Mouse (Mus musculus): Measurements from ENCODE around the gene Adra1d.

Gene Adra1d

DNA sequence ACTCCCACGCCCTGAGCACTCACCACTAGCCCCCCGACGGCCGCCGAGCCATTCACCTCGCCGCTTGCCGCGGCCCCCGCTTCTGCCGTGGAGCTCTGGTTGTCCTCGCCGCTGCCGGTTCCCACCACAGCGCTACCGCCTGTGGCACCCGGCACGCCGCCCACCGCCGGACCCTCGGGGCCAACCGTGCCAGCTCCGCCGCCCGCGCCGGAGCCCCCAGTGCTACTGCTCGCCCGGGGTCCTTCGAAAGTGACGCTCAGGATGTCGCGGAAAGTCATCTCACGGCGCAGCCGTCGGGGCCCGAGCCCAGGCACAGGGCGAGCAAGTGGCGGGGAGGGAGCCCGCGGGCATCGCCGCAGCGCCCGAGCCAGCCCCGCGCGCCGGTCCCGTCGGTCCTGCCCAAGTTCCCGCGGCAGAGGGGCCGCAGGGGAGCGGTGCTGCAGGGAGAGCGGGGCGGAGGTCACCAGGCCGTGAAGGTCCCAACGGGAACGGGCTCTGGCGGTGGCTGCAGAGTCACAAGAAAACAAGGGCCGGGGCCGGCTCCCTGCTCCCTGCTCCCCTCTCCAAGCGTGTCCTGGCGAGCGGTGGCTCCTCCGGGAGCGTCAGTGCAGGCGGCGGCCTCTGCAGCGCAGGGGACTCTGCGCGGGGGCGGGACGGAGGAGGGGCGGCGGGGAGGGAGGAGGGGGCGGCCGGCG is at the start of gene Adra1d:
TSS of gene Adra1d (minus strand) at position 393 of the 695 bp plus-strand sequence.
- no peak for DNase-seq (ENCODE audit: low spot score)

DNA sequence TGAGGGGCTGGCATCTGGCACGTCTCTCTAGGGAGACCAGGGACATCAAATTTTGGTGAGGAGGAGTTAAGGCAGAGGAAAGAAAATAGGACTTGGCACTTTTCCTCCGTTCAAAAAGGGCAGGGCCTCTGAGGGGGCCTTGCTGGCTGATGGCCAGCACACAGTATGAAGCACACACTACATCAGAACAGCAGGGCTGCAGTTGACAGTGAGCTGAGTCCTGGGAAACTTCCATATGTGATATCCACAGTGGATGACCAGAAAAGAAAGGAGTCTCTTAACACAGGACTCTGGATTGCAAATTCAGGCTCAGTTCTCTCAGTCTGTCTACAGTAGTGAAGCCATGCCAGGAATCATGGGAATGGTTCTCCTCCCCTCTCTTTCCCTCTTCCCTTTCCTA is 39.8 kb upstream of the Adra1d start:
- DNase-seq (ENCODE audit: low spot score): no peak

DNA sequence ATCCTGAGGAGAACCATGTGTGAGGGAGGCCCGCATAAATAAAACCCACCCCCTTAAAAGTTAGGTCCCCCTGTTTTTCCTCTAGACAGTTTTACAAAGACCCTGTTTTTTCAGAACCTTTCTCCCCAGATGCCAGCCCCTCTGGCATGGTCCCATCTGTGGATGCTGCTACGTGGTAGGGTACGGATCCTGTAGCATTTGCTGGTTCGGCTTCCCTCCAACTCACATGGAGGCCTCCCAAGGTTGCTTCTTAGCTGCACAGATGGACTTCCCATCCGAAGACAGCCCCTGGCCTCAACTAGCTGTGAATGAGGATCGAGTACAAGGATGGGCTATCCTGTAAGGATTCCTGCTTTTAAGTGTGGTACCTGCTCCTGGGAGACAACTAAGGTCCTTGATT is 32.8 kb upstream of the Adra1d start:
- no peak for DNase-seq (ENCODE audit: low spot score)

DNA sequence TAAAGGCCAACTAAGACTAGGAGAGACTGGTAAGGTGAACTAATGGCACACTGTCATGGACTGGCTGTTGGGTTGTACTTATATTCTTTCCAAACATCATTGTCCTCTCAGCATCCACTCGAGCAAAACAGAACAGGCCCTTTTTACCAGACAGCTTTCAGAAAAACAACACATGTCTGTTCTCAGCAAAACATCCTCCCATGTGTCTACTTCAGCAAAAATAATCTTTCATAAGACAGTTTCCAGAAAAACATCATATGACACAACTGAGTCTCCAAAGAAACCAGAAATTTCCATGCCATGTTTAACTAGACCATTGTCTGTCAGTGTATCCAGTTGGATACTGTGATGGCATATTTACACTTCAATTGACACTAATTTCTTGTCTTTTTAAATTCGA is 25.4 kb upstream of the Adra1d start:
- no peak for DNase-seq (ENCODE audit: low spot score)

DNA sequence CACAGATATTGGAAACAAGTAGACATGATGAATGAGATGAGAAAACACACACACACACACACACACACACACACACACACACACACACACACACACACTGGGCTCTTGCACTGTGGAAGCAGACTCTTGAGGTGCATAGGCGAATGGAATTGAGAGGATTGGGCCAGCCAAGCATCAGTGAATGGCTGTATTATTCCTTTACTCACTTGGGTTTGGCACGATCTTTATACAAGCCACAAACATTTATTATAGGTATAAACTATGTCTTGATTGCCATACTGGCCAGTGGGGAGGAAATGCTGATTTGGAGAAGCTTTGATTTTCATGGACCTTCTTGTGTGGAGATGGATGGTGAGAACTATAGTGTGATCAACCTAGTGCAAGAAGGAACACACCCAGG is 19.4 kb upstream of the Adra1d start:
- no peak for DNase-seq (ENCODE audit: low spot score)

- peak; percentile 82 for DNase-seq (ENCODE audit: low spot score)
Measured at GRCm38 (mm10) chr2:131562586-131563122, 571 bp upstream of the Adra1d start.

GRCm38 (mm10) chr2:131561344-131561870 is 676 bp downstream of the Adra1d start:
- DNase-seq (ENCODE audit: low spot score): no peak

DNA sequence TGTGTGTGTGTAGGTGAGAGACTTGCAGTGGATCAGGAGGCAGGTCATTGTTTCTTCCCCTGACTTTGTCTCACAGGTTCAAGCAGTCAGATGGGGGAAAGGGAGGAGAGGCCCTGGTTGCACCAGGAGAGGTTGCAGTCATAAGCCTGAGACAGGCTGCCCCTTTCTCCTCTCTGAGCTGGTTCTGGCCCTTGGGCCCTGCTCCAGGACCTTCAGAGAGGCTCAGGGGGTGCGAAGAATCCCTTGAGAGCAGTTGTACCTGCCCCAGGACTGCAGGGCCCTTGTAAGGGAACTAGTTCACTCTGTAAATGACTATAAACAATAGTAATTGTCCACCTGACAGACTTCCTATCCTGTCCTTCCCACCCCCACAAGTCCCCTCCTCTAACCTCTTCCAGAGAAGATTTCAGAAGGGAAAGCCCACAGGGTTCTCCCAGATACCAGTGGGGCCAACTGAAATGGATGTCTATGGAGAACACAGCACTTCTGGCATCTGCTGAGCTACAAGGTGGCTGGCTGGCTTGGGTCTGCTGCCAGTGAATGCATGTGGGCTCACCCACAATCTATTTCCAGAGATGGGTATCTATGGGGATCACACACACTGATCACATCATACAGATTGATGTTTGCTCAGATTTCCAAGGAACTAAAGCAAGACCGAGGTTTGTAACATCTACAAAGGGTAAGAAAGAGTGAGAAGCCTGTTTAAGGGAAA is 1.7 kb downstream of the Adra1d start:
- DNase-seq (ENCODE audit: low spot score): no peak

DNA sequence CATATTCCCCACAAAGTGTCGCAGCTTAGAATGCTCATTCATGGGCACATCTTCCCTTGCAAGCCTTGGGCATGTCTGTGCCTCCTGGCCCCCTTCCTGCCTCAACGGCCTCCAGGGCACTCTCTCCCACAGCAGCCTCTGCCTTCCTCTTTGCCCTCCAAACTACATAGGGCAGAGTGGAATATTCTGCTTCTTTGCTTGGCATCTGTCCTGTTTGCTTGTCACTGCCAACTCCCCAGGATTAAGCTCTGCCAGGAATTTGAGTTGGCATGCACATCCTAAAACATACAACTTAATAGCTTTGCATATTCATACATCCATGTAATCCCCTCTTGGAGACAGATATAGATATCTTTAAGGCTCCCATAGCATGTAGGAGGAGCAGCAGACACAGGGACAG is 4.2 kb downstream of the Adra1d start:
- DNase-seq (ENCODE audit: low spot score): peak; percentile 89

- peak; percentile 49 for DNase-seq (ENCODE audit: low spot score)
Measured at GRCm38 (mm10) chr2:131552736-131553400, 9.2 kb downstream of the Adra1d start.

- DNase-seq (ENCODE audit: low spot score): peak; percentile 82
Measured at GRCm38 (mm10) chr2:131551701-131552620, 10.1 kb downstream of the Adra1d start.

DNA sequence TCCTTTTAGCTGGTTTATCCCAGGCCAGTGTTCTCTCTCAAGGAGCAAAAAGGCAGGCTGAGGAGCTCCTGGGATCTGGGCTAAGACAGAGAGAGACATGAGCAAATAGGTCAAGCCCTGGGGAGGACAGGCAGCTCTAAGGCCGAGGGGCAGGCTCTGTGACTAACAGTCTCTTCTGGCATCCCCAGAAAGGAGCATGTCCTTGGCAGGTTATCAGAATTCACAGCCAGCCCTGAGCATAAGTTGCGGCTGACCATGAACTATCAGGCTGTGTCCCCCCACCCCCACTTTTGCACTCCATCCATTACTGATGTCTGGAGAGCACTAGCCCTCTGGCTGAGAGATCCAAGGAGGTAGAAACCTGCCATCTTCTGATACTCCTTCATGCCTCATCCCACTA is 11.2 kb downstream of the Adra1d start:
- DNase-seq (ENCODE audit: low spot score): peak; percentile 74

DNA sequence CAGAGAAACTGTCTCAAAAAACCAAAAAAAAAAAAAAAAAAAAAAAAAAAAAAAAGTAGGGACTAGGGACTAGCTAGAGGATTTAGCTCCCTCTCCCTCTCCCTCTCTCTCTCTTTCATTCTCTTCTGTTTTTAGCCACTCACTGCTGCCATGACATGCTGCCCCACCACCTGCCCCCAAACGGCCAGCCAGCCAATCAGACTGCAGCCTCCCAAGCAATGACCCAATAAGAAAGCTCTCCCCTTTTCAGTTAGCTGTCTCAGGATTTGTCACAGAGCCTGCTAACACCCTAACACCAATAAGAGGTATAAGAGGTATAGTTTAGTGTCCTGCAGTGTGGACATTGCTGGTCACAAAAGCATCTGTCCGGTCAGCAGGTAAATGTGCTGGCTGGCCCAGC is 11.6 kb downstream of the Adra1d start:
- no peak for DNase-seq (ENCODE audit: low spot score)

- no peak for DNase-seq (ENCODE audit: low spot score)
Measured at GRCm38 (mm10) chr2:131549090-131549489, 13.0 kb downstream of the Adra1d start.

GRCm38 (mm10) chr2:131548330-131548729 is 13.8 kb downstream of the Adra1d start:
- peak; percentile 54 for DNase-seq (ENCODE audit: low spot score)

GRCm38 (mm10) chr2:131546745-131547408 is 15.2 kb downstream of the Adra1d start:
- no peak for DNase-seq (ENCODE audit: low spot score)

DNA sequence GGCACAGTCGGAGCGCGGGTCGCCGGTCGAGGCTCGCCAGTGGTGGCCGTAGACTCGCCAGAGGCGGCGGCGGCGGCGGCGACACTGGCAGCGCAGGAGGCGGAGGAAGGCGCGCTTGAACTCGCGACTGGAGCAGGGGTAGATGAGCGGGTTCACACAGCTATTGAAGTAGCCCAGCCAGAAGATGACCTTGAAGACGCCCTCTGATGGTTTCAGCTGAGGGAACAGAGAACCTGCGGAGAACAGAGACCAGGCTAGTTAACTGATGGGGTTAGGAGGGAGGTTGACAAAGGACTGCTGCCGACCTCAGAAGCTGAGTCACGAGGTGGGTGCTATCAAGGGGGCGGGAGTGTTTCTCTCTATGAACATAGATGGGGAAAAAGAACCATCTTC is 15.8 kb downstream of the Adra1d start:
- DNase-seq (ENCODE audit: low spot score): no peak

- peak; percentile 46 for DNase-seq (ENCODE audit: low spot score)
Measured at GRCm38 (mm10) chr2:131545386-131546307, 16.4 kb downstream of the Adra1d start.

- peak; percentile 72 for DNase-seq (ENCODE audit: low spot score)
Measured at GRCm38 (mm10) chr2:131542531-131542930, 19.6 kb downstream of the Adra1d start.

GRCm38 (mm10) chr2:131541686-131542085 is 20.4 kb downstream of the Adra1d start:
- DNase-seq (ENCODE audit: low spot score): peak; percentile 70

All from adipocyte (in vitro differentiated cells).